Mouse (Mus musculus) c-Kit-negative CD71-positive TER-119-positive erythroid progenitor cells, embryonic 14.5 days (primary cell): ENCODE data around the gene Pitpnc1.

Experiments used
- DNase-seq: peaks from one replicate; pipeline ENCODE4 v3.0.0-alpha.2; 2013; ENCODE audit warnings: low read depth, low spot score

The Pitpnc1 gene

DNA sequence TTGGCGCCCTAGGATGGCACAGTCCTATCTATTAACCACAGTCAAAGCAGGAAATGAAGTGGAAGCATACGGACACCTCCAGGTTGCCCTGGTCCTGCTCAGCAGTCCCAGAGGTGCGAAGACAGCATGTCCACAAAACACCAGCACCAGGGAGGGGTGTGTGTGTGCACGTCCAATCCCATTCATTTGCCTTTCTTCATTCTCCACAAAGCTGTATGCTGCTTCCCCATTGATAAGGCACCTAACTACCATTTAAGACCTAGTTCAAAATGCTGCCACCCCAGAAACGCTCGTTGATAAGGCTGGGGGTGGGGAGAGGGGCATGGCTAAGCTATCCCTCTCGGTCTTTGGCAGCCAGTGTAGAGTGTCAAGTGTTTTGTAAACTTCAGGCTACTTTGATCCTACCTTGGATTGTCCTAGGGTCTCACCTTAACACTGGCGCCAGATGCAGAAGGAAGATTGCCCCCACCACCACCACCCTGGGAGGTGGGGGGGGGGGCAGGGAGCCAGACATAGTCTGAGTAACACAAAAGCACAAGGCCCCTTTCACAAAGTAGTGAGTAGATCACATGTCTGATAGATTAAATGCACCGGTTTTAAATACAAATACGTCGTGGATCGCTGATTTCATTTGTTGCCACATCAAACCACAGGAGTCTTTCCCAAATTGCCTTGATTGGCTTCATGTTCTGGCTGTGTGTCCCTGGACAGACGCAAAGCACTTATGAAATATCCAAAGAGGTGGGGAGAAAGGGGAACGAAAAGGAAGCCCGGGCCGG is 2.1 kb downstream of the Pitpnc1 start:
- peak; percentile 58 for DNase-seq

DNA sequence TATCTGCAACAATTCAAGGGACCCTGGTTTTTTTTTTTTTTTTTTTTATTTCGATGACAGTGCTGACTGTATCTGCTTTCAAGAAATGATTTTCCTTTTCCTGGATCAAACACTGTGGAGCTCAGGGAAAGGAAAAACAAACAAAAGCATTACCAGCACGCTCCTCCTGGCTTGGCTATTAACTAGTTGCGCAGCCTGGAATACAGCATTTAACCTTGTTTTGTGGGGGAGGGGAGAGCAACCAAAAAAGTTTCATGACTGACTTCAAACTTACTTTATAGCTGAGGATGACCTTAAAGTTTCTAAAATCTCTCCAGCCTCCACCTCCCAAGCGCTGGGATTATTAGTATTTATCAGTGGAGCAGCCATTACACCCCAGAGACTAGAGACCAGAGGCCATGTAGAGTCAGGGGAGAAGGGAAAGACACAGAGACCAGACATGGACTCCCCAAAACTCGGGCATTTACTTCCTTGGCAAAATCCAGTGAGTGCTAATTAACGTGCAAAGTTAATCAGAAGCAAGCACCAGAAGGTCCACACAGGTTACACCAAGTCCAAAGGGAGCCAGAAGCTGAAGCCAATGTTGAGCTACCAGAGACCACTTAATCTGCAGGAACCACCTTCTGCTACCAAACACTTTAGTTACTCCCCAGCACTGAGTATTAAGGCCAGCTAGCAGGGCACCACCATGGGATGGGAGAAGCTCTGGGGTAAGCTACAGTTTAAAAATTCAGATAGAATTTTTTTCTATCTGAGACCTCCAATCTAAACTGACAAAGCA is 3.7 kb downstream of the Pitpnc1 start:
- DNase-seq = no peak

DNA sequence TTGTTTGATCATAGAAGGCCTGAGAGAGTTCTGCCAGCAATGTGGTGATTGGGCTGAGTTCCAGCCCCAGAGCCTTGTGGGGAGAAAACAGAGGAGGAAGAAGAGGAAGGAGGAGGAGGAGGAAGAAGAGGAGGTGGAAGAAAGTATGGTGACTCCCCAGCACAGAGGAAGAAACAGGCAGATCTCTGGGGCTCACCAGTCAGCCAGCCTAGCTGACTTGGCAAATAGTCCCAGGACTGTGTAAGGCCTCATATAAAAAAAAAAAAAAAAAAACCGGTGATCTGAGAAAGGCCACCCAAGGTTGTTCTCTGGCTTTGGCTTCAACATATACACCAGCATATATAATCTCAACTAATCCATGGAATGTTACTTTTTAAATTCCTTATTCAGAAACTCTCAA is 4.5 kb downstream of the Pitpnc1 start:
- no peak for DNase-seq

DNA sequence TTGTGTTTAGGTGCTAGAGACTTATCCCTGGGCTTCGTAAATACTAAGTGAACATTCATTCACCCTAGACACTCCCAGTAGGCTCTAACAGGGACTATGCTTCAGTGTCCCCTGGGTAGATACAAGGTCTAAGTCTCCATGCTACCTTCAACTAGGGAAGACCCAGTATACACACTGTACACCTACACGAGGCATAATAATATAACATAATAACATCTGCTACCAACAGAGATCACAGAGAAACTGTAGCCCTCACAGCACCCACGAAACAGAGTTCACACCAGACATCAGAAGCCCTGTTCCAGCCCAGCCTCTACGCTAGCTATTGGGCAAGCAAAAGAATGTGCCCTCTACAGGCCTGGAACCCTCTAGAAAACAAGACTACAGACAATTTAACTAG is 5.5 kb downstream of the Pitpnc1 start:
- no peak for DNase-seq

DNA sequence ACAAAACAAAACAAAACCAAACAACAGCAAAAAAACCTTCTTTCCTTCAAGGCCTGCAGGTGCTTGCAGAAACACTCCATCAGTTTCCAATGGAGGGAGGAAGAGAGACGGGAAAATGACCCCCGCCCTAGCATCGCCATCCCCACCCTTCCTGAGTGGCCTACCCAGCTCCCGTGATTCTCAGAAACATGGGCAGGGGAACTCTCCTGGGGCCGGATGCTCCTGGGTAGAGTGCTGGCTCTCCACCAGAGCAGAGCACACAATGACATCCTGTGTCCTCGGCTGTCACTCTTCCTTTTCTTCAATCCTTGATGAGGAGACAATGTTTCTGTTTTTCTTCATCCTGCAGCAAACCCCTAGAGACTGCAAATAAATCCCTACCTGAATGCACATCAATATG is 6.4 kb downstream of the Pitpnc1 start:
- no peak for DNase-seq

DNA sequence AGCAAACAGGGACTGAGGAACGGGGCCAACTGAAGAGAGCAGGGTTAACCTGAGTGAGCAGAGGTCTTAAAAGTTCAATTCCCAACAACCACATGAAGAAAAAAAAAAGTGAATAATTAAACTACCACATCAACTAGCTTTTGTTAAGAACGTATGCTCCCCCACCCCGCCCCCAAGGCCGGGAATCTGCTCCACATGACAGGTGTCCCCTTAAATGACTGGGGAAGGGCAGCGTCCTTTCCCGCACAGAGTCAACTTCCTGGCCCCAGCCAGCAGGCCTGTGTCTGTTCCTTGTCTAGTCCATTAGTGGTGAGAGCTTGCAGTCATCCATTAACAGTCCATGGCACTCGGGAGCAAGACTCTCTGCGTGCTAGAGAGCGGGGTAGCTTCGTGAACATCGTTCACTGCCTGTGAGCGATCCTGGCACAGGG is 7.2 kb downstream of the Pitpnc1 start:
- no peak for DNase-seq

DNA sequence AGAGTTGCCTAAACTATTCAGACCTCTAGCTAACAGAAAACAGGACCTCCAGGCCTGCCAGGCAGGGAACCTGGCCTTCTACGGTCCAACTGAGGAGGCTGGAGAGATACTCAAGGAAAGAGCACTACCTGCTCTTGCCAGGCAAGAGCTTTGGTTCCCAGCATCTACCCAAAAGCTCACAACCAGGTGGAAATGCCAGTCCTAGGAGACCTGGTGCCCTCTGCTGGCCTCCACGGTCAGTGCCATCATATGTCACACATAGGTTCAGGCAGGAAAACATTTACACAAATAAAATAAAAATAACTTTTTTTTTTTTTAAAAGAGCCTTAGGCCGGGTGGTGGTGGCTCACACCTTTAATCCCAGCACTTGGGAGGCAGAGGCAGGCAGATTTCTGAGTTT is 8.0 kb downstream of the Pitpnc1 start:
- no peak for DNase-seq

DNA sequence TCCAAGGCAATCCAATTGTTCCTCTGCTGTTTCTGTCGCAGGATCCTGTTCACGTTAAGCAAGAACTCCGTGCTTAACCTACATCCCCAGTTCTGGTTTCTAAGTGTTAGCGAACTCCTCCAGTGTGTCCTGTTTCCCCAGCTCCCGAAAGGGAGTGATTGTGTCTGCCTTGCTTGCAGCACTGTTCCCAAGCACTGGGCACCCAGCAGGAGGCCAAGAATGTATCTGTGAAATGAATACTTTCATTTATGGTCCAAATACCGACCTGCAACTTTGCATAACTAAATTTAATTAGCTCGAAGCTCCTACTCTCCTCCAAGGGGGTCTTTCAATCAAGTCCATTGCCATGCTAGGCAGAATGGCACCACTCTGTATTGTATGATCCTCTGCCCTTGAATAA is 10.7 kb downstream of the Pitpnc1 start:
- DNase-seq = no peak

DNA sequence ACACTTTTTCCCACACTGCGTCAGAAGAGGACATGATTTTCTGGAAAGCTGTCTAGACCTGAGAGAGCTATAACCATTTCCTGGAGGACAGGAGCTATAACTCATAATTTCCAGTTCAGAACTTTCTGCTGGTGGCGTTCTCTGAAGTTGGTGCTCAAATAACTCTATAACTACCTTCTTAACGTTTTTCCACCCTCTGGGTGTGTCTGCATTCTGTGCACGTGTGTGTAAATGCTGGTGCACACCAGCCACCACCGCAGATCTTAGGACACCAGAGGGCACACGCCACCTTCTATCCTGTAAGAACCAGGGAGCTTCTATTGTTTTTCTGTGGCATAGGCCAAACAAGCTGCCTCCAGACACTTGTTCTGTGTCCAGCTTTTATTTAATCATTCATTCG is 11.5 kb downstream of the Pitpnc1 start:
- no peak for DNase-seq

DNA sequence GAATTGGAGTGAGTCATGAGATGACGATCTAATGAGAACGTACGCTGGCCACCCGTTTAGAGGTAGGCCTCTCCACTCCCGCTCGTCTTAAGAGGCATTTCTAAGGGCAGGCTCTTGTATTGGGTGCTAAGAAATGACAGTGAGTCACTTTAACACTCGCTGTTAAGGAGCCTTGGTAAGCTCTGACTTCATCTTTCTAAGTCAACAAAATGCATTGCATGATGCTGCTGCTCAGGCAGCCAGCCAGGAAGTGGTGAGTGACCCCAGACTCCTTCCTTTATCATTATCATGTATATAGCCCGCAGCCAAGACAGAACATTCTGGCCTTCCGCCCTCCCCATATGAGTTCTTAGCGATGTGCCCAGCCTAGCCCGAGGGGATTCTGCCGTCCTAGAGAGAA is 12.2 kb downstream of the Pitpnc1 start:
- no peak for DNase-seq

DNA sequence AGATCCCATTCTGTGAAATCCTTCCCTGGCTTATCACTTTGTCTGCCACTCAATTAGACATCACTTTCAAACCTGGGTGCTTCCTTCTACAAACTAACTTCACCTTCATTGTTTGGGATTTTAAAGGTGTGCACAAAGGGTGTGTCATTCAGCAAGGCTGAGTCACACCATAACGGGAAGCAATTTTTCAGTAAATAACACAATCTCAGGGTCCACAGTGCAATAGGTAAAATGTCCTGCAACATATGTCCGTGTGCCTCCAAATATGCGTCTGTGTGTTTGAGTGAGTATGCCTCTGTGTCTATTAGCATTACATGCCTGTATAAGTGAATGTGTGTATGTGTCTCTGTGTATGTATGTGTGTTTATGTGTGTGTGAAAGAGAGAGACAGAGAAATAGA is 13.2 kb downstream of the Pitpnc1 start:
- DNase-seq = no peak

DNA sequence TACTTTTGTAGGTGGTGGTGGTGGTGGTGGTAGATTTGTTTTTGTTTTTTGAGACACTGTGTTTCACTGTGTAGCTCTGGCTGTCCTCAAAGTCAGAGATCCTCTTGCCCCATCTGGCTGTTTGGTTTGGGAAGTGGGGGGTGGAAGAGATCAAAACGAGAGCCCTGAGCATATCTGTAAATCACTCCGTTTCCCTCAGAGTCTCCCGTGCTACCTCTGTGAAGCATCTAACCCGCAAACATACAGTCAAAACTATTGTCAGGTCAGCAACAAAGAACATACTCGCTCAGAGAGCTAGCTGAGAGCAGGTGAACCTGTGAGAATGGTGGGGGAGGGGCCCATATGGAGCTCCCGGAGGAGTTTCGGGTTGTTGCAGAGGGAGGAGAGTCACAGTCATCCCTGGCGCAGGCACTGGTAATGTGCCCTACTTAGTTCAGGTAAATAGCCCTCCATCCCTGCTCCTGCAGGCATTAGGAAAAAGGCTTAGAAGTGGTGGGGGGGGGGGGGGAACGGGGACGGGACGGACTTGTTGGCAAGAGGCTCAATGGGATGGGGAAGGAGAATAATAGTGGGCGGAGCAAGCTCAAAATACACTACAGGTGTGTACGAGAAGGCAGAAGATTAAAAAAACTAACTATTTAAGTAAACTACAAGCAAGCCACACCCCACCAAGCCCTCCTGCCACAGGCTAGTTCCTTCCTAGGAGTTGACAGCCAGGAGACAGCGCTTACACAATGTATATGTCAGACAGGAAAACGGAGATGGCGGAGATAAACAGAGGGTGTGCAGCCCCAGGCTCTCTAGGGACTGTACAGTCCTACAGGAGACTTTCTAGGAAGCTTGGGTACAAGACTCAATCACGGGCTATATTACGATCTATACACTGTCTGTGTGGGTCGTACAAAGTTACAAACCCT is 15.7 kb downstream of the Pitpnc1 start:
- DNase-seq = no peak

DNA sequence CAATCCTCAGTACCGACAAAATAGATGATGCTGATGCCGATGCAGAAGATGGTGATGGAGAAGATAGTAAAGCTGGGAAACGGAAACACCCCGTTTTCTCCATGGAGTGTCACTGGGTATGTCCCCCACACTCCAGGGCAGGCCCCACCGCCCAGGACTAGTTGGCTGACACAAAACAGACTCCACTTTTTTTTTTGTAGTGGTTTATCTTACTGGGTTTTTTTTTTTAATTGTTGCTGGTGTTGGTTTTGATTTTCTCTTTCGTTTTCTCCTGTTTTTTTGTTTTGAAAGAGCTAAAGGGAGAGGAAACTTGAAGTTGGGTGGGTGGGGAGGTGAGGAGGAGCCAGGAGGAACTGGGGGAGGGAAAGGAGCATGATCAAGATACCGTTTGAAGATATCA is 18.4 kb downstream of the Pitpnc1 start:
- DNase-seq = no peak

DNA sequence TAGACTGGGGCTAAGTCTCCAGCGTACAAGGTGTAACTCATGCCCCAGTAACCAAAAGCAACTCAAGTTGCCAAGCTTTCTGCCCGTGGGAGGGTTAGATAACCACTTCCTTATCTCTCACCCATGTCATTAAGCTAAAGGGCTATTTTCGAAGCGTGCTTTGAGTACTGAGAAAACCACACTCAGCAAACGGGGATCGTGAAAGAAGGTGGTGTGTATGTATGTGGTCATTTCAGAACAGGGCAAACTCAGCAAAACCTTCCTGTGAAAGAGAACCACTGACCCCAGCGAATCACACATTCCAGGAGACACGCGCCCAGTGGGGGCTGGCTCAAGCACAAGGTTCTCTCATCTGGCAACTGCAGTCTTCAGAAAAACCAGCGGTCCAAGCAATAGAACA is 19.4 kb downstream of the Pitpnc1 start:
- peak; percentile 63 for DNase-seq

DNA sequence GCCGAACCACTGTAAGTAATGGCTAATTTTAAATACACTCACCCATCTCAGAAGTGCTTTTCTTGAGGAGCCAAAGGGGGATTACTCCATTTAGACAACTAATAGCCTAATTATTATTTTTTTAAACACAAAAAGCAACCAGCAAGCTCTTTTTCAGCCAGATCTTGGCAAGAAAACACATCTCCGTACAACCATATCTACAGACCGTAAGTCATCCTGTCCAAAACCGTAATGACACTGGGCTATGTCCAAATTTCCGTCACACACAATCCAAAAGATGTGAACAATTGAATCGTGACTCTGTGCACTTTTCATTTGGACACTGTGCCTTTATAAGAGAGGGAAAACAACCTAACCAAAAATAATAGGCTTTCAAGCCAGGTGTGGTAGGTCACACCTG is 20.4 kb downstream of the Pitpnc1 start:
- no peak for DNase-seq

DNA sequence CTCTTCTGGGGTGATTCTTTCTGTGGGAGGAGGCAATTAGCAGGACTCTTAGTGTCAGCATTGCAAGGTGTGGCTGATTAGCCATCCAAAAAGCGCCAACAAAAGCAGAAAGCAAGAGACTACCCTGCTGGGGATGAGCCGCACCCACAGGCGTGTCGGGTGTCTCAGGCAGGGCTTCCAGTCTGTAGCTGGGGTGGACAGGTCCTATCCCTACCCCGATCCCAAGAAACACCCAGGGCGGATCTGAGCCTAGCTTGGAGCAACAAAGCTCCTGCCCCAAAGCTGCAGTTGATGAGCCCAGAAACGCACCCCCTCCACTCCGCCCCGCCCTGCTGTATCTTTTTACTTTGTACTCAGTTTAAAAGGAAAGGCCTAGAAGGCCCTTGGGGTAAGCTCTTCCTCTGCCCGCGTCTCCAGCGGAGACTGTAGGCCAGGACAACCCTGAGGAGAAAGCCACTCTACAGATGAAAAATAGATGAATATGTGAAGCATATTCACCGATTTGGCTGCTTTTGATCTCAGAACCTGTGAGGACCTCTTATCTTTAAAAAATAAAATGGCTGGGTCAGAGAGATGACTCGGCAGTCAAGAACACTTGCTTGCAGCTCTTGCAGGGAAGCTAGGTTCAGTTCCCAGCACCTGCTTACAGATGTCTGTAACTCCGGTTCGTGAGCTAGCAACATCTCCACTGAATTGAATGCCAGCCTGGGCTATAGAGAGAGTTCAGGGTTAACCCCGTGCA is 21.2 kb downstream of the Pitpnc1 start:
- peak; percentile 65 for DNase-seq

DNA sequence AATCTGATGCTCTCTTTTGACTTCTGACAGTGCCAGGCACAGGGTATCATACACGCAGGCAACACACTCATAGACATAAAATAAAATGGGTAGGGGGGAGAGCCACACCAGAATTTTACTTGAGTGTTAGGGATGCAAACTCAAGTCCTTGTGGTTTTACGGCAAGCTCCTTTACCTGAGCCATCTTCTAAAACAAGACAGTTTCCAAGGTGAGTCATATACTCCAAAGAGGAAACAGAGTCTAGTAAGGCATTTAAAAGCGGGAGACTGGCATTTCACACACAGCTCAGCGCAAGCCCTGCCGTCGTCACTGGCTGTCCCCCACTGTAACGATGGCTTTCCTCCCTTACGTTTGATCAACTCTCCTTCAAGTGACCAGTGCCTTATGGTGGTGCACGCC is 22.6 kb downstream of the Pitpnc1 start:
- DNase-seq = no peak

DNA sequence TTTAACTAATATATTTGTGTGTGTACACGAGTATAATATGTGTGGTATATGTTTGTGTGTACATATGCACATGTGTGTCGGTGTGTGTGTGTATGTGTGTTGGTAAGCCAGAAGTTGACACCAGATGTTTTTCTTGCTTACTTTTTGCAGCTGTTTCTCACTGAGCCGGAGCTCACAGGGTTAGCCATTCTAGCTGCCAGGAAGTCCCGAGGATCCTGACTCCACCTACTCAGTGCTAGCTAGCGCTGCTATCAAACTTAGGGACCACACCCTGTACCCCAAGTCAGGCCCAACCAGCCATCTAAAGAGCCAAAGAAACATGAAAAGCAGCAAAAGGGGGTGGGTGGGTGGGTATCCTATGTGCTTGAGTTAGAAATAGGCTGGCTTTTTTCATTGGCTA is 23.1 kb downstream of the Pitpnc1 start:
- peak; percentile 72 for DNase-seq

DNA sequence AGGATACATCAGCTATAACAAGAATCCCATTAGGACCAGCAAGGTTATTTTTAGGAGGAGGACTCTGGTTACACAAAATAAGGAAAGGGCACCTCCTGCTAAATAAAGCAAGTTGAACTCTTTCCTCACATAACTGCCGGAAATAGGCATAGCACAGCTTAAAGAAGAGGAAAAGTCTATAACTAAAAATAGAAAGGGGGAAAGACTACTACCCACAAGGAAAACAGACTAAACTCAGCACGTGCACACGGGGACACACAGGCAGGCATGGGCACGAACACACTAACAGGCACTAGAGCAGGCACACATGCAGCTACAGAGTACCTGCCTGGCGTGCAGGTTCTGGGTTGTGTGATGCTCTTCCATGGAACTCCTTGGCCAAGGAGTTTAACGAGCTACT is 23.8 kb downstream of the Pitpnc1 start:
- no peak for DNase-seq

DNA sequence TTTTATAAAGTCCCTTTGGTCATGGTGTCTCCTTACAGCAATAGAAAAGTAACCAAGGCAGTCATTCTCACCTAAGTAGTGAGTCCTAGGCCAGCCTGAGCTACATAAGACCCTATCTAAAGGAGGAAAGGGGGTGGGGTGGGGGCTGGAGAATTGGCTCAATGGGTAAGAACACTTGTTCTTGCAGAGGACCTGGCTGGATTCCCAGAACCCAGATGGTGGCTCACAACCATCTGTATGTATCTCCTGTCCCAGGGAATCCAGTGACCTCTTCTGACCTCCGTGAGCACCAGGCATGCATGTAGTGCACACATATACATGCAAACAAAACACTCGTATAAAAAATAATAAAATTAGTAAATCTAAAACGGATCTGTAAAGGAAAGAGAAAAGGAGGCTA is 24.8 kb downstream of the Pitpnc1 start:
- no peak for DNase-seq
